Mouse (Mus musculus) ES-E14 (cell line): Measurements from ENCODE around the gene Radil. TPM values are rescaled to one million over a fixed set of nuclear protein-coding genes. Genes with fewer than 3 reads are reported as not detected.

ENCODE experiments used
- DNase-seq: peaks from one replicate; pipeline ENCODE4 v3.0.0-alpha.2; 2013; ENCODE audit warnings: low read depth, low spot score
- H3K27ac ChIP-seq: 2 replicates; pipeline ENCODE4 v1.5.1; 2012; ENCODE audit warnings: low read depth, mild to moderate bottlenecking, low read length, moderate library complexity, mixed read lengths; ENCODE audit not compliant: poor library complexity, insufficient read depth, severe bottlenecking
- H3K36me3 ChIP-seq: 2 replicates; pipeline ENCODE4 v1.6.1; 2012; ENCODE audit warnings: mild to moderate bottlenecking, low read length, moderate library complexity, mixed read lengths; ENCODE audit not compliant: control insufficient read depth, poor library complexity, insufficient read depth, severe bottlenecking
- H3K4me1 ChIP-seq, 2 experiments: fragments of 150-350 bp in 1 of 2; sonication (generic) in 1 of 2; 2 replicates each; pipeline ENCODE4 v1.6.1; 2012; ENCODE audit warnings: low read length in 2 of 2, mild to moderate bottlenecking in 1 of 2, mixed read lengths in 1 of 2; ENCODE audit not compliant: control insufficient read depth in 2 of 2, insufficient read depth in 2 of 2, poor library complexity in 1 of 2
- H3K4me3 ChIP-seq, 2 experiments: fragments of 150-350 bp in 1 of 2; sonication (generic) in 1 of 2; 2 replicates each; pipeline ENCODE4 v1.5.1; 2012; ENCODE audit warnings: low read length in 2 of 2, low read depth in 1 of 2, mild to moderate bottlenecking in 1 of 2, mixed read lengths in 1 of 2; ENCODE audit not compliant: insufficient read depth in 1 of 2, poor library complexity in 1 of 2, severe bottlenecking in 1 of 2
- H3K9ac ChIP-seq: 2 replicates; pipeline ENCODE4 v1.6.1; 2012; ENCODE audit warnings: low read depth, mild to moderate bottlenecking, low read length, mixed read lengths; ENCODE audit not compliant: poor library complexity, insufficient read depth, severe bottlenecking
- H3K9me3 ChIP-seq: fragments of 150-350 bp; sonication (generic); 2 replicates; pipeline ENCODE4 v1.6.1; 2012; ENCODE audit warnings: low read depth, mild to moderate bottlenecking, low read length; ENCODE audit not compliant: control insufficient read depth, insufficient read depth
- CHD2 ChIP-seq: IDR thresholded peaks from 2 replicates; pipeline ENCODE4 v1.6.1; 2014; ENCODE audit warnings: mild to moderate bottlenecking, low read depth, low read length, inconsistent platforms
- HCFC1 ChIP-seq: IDR thresholded peaks from 2 replicates; pipeline ENCODE4 v1.6.1; 2012; ENCODE audit warnings: low read length, inconsistent platforms, borderline replicate concordance; ENCODE audit not compliant: insufficient read depth
- MAFK ChIP-seq: IDR thresholded peaks from 2 replicates; pipeline ENCODE4 v1.6.1; 2014; ENCODE audit warnings: mild to moderate bottlenecking, low read depth, low read length, inconsistent platforms; ENCODE audit not compliant: insufficient read depth
- ZC3H11A ChIP-seq: IDR thresholded peaks from 2 replicates; pipeline ENCODE4 v1.6.1; 2012; ENCODE audit warnings: low read depth, mild to moderate bottlenecking, inconsistent platforms, low read length, borderline replicate concordance
- ZNF384 ChIP-seq: IDR thresholded peaks from 2 replicates; pipeline ENCODE4 v1.6.1; 2012; ENCODE audit warnings: low read depth, low read length, inconsistent platforms
- in situ Hi-C, 2 experiments: fragments of 600-800 bp; cut with MboI; formaldehyde crosslinking; loops; one replicate each; pipeline ENCODE4 v1.15.1; 2025; ENCODE audit warnings: low sequenced_read_pairs in 2 of 2, inconsistent platforms in 1 of 2; ENCODE audit not compliant: unreplicated experiment in 2 of 2
- total RNA-seq: library from RNA; depleted of rRNA; stranded (reverse); fragments of 300-350 nt; gene quantifications from 2 replicates; pipeline ENCODE4 v1.2.3, GENCODE M21; 2012

Radil gene
- total RNA-seq, 1 experiment, result 6.2 TPM

GRCm38 (mm10) chr5:142489955-142490707 is 60.8 kb downstream of the Radil start:
- H3K9ac ChIP-seq, result no peak overlapping the region
- TF ChIP-seq MAFK (no peak), CHD2 (no peak), HCFC1 (no peak), ZC3H11A (no peak), ZNF384 (no peak)
- in situ Hi-C loops, result no loop called here
- H3K36me3 ChIP-seq, result no peaks in the 10 kb centered on the region
- no peaks in the 10 kb centered on the region for H3K9me3 ChIP-seq
- DNase-seq, result no peak
- peaks cover 0 to 20% of the 10 kb centered on the region in 2 experiments; a peak in 2 of 4 replicates for H3K4me1 ChIP-seq
- no peak overlapping the region for H3K4me3 ChIP-seq
- H3K27ac ChIP-seq, result no peak overlapping the region

- Histone ChIP-seq H3K36me3 (no peaks in the 10 kb centered on the region), H3K4me3 (peak overlapping the region in 1 of 2 experiments; percentile 10; a peak in 1 of 4 replicates), H3K27ac (no peak overlapping the region), H3K9ac (no peak overlapping the region), H3K9me3 (no peaks in the 10 kb centered on the region), H3K4me1 (peaks cover 0 to 28% of the 10 kb centered on the region in 2 experiments; a peak in 2 of 4 replicates)
- TF ChIP-seq HCFC1, result no peak
- TF ChIP-seq ZNF384, result no peak
- TF ChIP-seq CHD2, result no peak
- TF ChIP-seq ZC3H11A, result no peak
- TF ChIP-seq MAFK, result no peak
- in situ Hi-C loops, result no loop called here
- no peak for DNase-seq
Measured at GRCm38 (mm10) chr5:142486654-142487053, 64.2 kb downstream of the Radil start.

- peaks cover 0 to 27% of the 10 kb centered on the region in 2 experiments; a peak in 2 of 4 replicates for H3K4me1 ChIP-seq
- TF ChIP-seq MAFK (no peak), HCFC1 (no peak), ZC3H11A (no peak), ZNF384 (no peak), CHD2 (no peak)
- no peak overlapping the region for H3K9ac ChIP-seq
- H3K4me3 ChIP-seq, result no peak overlapping the region
- no peaks in the 10 kb centered on the region for H3K9me3 ChIP-seq
- peak overlapping the region; percentile 66; the same call in 1 of the 2 replicates for H3K27ac ChIP-seq
- in situ Hi-C loops, result loop anchor here in 1 of 2 experiments (5.0 kb wide), 1 partner anchor 139 kb away; no protein-coding TSS in a partner anchor
- DNase-seq, result no peak
- no peaks in the 10 kb centered on the region for H3K36me3 ChIP-seq
Measured at GRCm38 (mm10) chr5:142483581-142483980, 67.3 kb downstream of the Radil start.

GRCm38 (mm10) chr5:142482512-142482911 is 68.4 kb downstream of the Radil start:
- TF ChIP-seq HCFC1 (no peak), MAFK (no peak), ZNF384 (no peak), ZC3H11A (0 out of 2 replicates have a peak, but pooled peaks have one; percentile 10), CHD2 (no peak)
- H3K4me1 ChIP-seq, result peaks cover 0 to 27% of the 10 kb centered on the region in 2 experiments; a peak in 2 of 4 replicates
- no peaks in the 10 kb centered on the region for H3K9me3 ChIP-seq
- in situ Hi-C loops, result loop anchor here in 1 of 2 experiments (5.0 kb wide), 1 partner anchor 140 kb away; no protein-coding TSS in a partner anchor
- H3K27ac ChIP-seq, result no peak overlapping the region
- peak; percentile 68 for DNase-seq
- H3K4me3 ChIP-seq, result no peak overlapping the region
- no peaks in the 10 kb centered on the region for H3K36me3 ChIP-seq
- H3K9ac ChIP-seq, result no peak overlapping the region
